Mouse (Mus musculus): ENCODE measurements around the gene Hdgfl2.

GRCm38 (mm10) chr17:56066451-56066850, 13.0 kb upstream of the Hdgfl2 start:
- TF ChIP-seq CTCF (IDR thresholded peaks at IDR 0.05; ENCODE audit: low read depth) (no peak), EP300 (optimal IDR thresholded peaks at IDR 0.05) (no peak)

All from stomach, postnatal 0 days (tissue).